Mouse (Mus musculus) liver, embryonic 14.5 days (tissue): ENCODE measurements around the gene Rapgef1.

Experiments
- CTCF ChIP-seq: IDR thresholded peaks from 2 replicates; pipeline ENCODE4 v1.5.1; 2016; ENCODE audit warnings: antibody characterized with exemption, low read depth, control low read depth
- EP300 ChIP-seq: IDR thresholded peaks from 2 replicates; pipeline ENCODE4 v1.6.1; 2016; ENCODE audit warnings: antibody characterized with exemption, low read depth

- no peak for TF ChIP-seq CTCF
- TF ChIP-seq EP300 = no peak
Observed at GRCm38 (mm10) chr2:29751497-29751896, 132.0 kb downstream of the Rapgef1 start, which contains the start of gene Gm13420.
